Comparison of ENCODE assay signal across 9 mouse cellular contexts in genomic region chrX:17590745-17591144, GRCm38 (mm10). TPM values are rescaled to one million over a fixed set of nuclear protein-coding genes. Genes with fewer than 3 reads are reported as not detected.
A peak's percentile ranks its signal among the peaks of the same experiment; 100 is the strongest.
DNase-seq lines count a peak whose midpoint lies in the region; ATAC-seq and TF ChIP-seq lines count a peak whose summit lies in the region.
"Had no signal": no experiment of that assay in that cellular context is flagged by ENCODE, and none has a peak within 500 bp of the region (broad histone marks: within the 10 kb centered on the region; RNA-seq: fewer than 3 reads in every experiment).

No protein-coding gene starts in this region.

- H3K9ac ChIP-seq in hindbrain, postnatal 0 days (replicated peaks; ENCODE audit: low read length), result no peak overlapping the region
- H3K9ac ChIP-seq in hindbrain, embryonic 12.5 days, result no peak overlapping the region
- H3K9ac ChIP-seq in stomach, postnatal 0 days (ENCODE audit: low read length), result no peak overlapping the region
- no peak overlapping the region for H3K9ac ChIP-seq in intestine, embryonic 16.5 days (ENCODE audit: low read depth, low read length)

- no peak for TF ChIP-seq EP300 in stomach, postnatal 0 days (optimal IDR thresholded peaks at IDR 0.05)

- H3K4me3 ChIP-seq in hindbrain, postnatal 0 days (ENCODE audit: low read length), result no peak overlapping the region
- H3K4me3 ChIP-seq in hindbrain, embryonic 12.5 days, result no peak overlapping the region
- no peak overlapping the region for H3K4me3 ChIP-seq in stomach, postnatal 0 days (ENCODE audit: low read depth, low read length)
- no peak overlapping the region for H3K4me3 ChIP-seq in intestine, embryonic 16.5 days (ENCODE audit: low read length)

- no peaks in the 10 kb centered on the region for H3K27me3 ChIP-seq in hindbrain, postnatal 0 days (ENCODE audit: insufficient read depth, low read length)
- no peaks in the 10 kb centered on the region for H3K27me3 ChIP-seq in hindbrain, embryonic 12.5 days
- no peaks in the 10 kb centered on the region for H3K27me3 ChIP-seq in stomach, postnatal 0 days (ENCODE audit: control insufficient read depth, insufficient read depth, low read length)
- no peaks in the 10 kb centered on the region for H3K27me3 ChIP-seq in intestine, embryonic 16.5 days (replicated peaks; ENCODE audit: control insufficient read depth, insufficient read depth, low read length)

- H3K36me3 ChIP-seq in hindbrain, postnatal 0 days (ENCODE audit: insufficient read depth, low read length), result no peaks in the 10 kb centered on the region
- H3K36me3 ChIP-seq in hindbrain, embryonic 12.5 days, result no peaks in the 10 kb centered on the region
- H3K36me3 ChIP-seq in stomach, postnatal 0 days (ENCODE audit: control insufficient read depth, insufficient read depth, low read length), result no peaks in the 10 kb centered on the region
- no peaks in the 10 kb centered on the region for H3K36me3 ChIP-seq in intestine, embryonic 16.5 days (ENCODE audit: control insufficient read depth, insufficient read depth, low read length)

- TF ChIP-seq POLR2A in brain, embryonic 14.5 days (IDR thresholded peaks at IDR 0.05; ENCODE audit: borderline replicate concordance, extremely low read depth, insufficient read depth, insufficient read length, poor library complexity, severe bottlenecking), result no peak

- no peak for ATAC-seq in hindbrain, postnatal 0 days
- ATAC-seq in hindbrain, embryonic 12.5 days (ENCODE audit: low FRiP score), result no peak
- 0 out of 2 replicates have a peak, but pooled peaks have one; percentile 22 for ATAC-seq in granulocyte monocyte progenitor cell, adult 5-6 weeks (replicated peaks; ENCODE audit: poor library complexity, severe bottlenecking)
- peak; percentile 26; the same call in 1 of the 2 replicates for ATAC-seq in stomach, postnatal 0 days (ENCODE audit: low FRiP score, low TSS enrichment)
- ATAC-seq in intestine, embryonic 16.5 days, result no peak

- H3K27ac ChIP-seq in hindbrain, postnatal 0 days, result no peak overlapping the region
- H3K27ac ChIP-seq in hindbrain, embryonic 12.5 days, result no peak overlapping the region
- H3K27ac ChIP-seq in stomach, postnatal 0 days (replicated peaks), result no peak overlapping the region
- H3K27ac ChIP-seq in intestine, embryonic 16.5 days (ENCODE audit: low read length), result no peak overlapping the region
- H3K27ac ChIP-seq: macrophage had no signal

- no peak for TF ChIP-seq CTCF in hindbrain, postnatal 0 days (IDR thresholded peaks at IDR 0.05; ENCODE audit: low read depth)
- no peak for TF ChIP-seq CTCF in brain, embryonic 14.5 days (IDR thresholded peaks at IDR 0.05; ENCODE audit: borderline replicate concordance, extremely low read depth, insufficient read depth, insufficient read length)
- no peak for TF ChIP-seq CTCF in stomach, postnatal 0 days (IDR thresholded peaks at IDR 0.05; ENCODE audit: low read depth)

- no peak overlapping the region for H3K4me2 ChIP-seq in hindbrain, postnatal 0 days (ENCODE audit: low read depth, low read length)
- H3K4me2 ChIP-seq in hindbrain, embryonic 12.5 days (replicated peaks), result no peak overlapping the region
- H3K4me2 ChIP-seq in stomach, postnatal 0 days (replicated peaks; ENCODE audit: low read depth), result no peak overlapping the region
- H3K4me2 ChIP-seq in intestine, embryonic 16.5 days (ENCODE audit: low read depth, low read length), result no peak overlapping the region

- H3K4me1 ChIP-seq in hindbrain, postnatal 0 days (ENCODE audit: insufficient read depth, low read length), result no peaks in the 10 kb centered on the region
- H3K4me1 ChIP-seq in hindbrain, embryonic 12.5 days, result no peaks in the 10 kb centered on the region
- no peaks in the 10 kb centered on the region for H3K4me1 ChIP-seq in stomach, postnatal 0 days (replicated peaks; ENCODE audit: control insufficient read depth, insufficient read depth)
- H3K4me1 ChIP-seq in intestine, embryonic 16.5 days (ENCODE audit: control insufficient read depth, insufficient read depth, low read length), result no peaks in the 10 kb centered on the region

- H3K9me3 ChIP-seq in hindbrain, postnatal 0 days (ENCODE audit: low read length), result no peaks in the 10 kb centered on the region
- H3K9me3 ChIP-seq in hindbrain, embryonic 12.5 days (replicated peaks), result no peaks in the 10 kb centered on the region
- H3K9me3 ChIP-seq in stomach, postnatal 0 days (ENCODE audit: control insufficient read depth, low read length), result no peaks in the 10 kb centered on the region
- H3K9me3 ChIP-seq in intestine, embryonic 16.5 days (ENCODE audit: control insufficient read depth, low read length), result no peaks in the 10 kb centered on the region

- DNase-seq in hindbrain, postnatal 0 days (ENCODE audit: low spot score), result peak; percentile 57
- DNase-seq in CD4-positive helper T cell, adult 2 months (ENCODE audit: low read depth, low spot score), result peak; percentile 5
- DNase-seq in brain, embryonic 14.5 days (ENCODE audit: low read depth), result peak; percentile 77
- DNase-seq in layer of hippocampus, postnatal 14 days (ENCODE audit: low spot score in 2 of 2), result peak; percentile 6 to 49
- DNase-seq in stomach, postnatal 0 days (ENCODE audit: low spot score), result peak; percentile 18

- WGBS in hindbrain, postnatal 0 days, result 4% methylated on average over 1 of the region's 1 CpGs
- 67% methylated on average over 1 of the region's 1 CpGs for WGBS in hindbrain, embryonic 12.5 days
- 0% methylated on average over 1 of the region's 1 CpGs for WGBS in stomach, postnatal 0 days
- WGBS in intestine, embryonic 16.5 days, result 21% methylated on average over 1 of the region's 1 CpGs

RNA-seq across cellular contexts. Expression of gene Fundc1, which starts 18.6 kb away (rescaled TPM):
- total RNA-seq in hindbrain, postnatal 0 days (2014; rRNA removed), result 31.4 and 31.5 TPM in 2 replicates
- 55.1 and 59.3 TPM in 2 replicates for polyA plus RNA-seq in hindbrain, postnatal 0 days (2015; fragmentation: Nextera tagmentation; extraction: Ambion mirVana)
- polyA plus RNA-seq in hindbrain, embryonic 12.5 days (2016; fragmentation: Nextera tagmentation; extraction: Ambion mirVana), result 60.5 and 67.5 TPM in 2 replicates
- 31.8 and 33.0 TPM in 2 replicates for polyA plus RNA-seq in brain, embryonic 14.5 days (2012; rRNA removed)
- 33.0 and 36.1 TPM in 2 replicates for total RNA-seq in granulocyte monocyte progenitor cell, adult 5-6 weeks (2014; fragmentation: Nextera tagmentation)
- total RNA-seq in granulocyte monocyte progenitor cell, adult 5-6 weeks (2017), result 38.0 and 54.8 TPM in 2 replicates
- total RNA-seq in layer of hippocampus, postnatal 14 days (2021), result 10 to 100 TPM; 33.7 to 35.7 TPM
- polyA plus RNA-seq in stomach, postnatal 0 days (2015; fragmentation: Nextera tagmentation; extraction: Ambion mirVana), result 37.4 and 39.5 TPM in 2 replicates
- polyA plus RNA-seq in intestine, embryonic 16.5 days (2015; fragmentation: Nextera tagmentation; extraction: Ambion mirVana), result 43.4 and 44.5 TPM in 2 replicates

Comparison
In these comparisons a context has a peak if more than half of its experiments do, and no peak if none do; other contexts are left out.
1. ATAC-seq: peak in granulocyte monocyte progenitor cell, adult 5-6 weeks (single experiment) and stomach, postnatal 0 days (single experiment); none in hindbrain, postnatal 0 days (single experiment), hindbrain, embryonic 12.5 days (single experiment) and intestine, embryonic 16.5 days (single experiment).
2. DNase-seq: peak in every context shown above with its lines; median percentile 77 in brain, embryonic 14.5 days; 57 in hindbrain, postnatal 0 days; 28 in layer of hippocampus, postnatal 14 days; 18 in stomach, postnatal 0 days; 5 in CD4-positive helper T cell, adult 2 months.